Mouse (Mus musculus) lung, adult 2 months (tissue): Measurements from ENCODE around the gene Slbp.

Experiments used
- CTCF ChIP-seq: fragments of 200-500 bp; IDR thresholded peaks from 2 replicates; pipeline ENCODE4 v1.5.1; 2011; ENCODE audit warnings: mild to moderate bottlenecking, low read length, control low read depth; ENCODE audit not compliant: insufficient read depth
- POLR2A ChIP-seq: fragments of 200-500 bp; IDR thresholded peaks from 2 replicates; pipeline ENCODE4 v1.6.1; 2011; ENCODE audit warnings: low read depth, mild to moderate bottlenecking, control low read depth, low read length, borderline replicate concordance; ENCODE audit errors: extremely low read depth

- TF ChIP-seq POLR2A (no peak), CTCF (no peak)
Measured at GRCm38 (mm10) chr5:33638826-33639225, 13.5 kb downstream of the Slbp start.
